Mouse (Mus musculus) neural tube, embryonic 15.5 days (tissue): ENCODE measurements at regions not wholly inside any gene's neighbourhood (a gene's known extent, or its start where the extent isn't known, plus 50 kb on each side); places are given as distances from the start of the nearest gene placed in this dataset.
"Not testable (repeated sequence)": the region's sequence is repeated elsewhere in the genome, so short reads cannot be mapped to it uniquely, and the experiment has no call there.

ENCODE experiments used
- ATAC-seq: fragments of 200-750 bp; cut with Nextera tagmentation; 2 replicates; pipeline ENCODE4 v1.8.0; 2017; ENCODE audit warnings: mild to moderate bottlenecking, moderate TSS enrichment, moderate library complexity; ENCODE audit not compliant: low FRiP score
- H3K27ac ChIP-seq: fragments of 300-500 bp; sonication (generic); replicated peaks from 2 replicates; pipeline ENCODE4 v1.5.1; 2015; ENCODE audit warnings: mild to moderate bottlenecking, inconsistent platforms
- H3K27me3 ChIP-seq: fragments of 300-500 bp; sonication (generic); replicated peaks from 2 replicates; pipeline ENCODE4 v1.6.1; 2015; ENCODE audit warnings: inconsistent platforms
- H3K36me3 ChIP-seq: fragments of 300-500 bp; sonication (generic); 2 replicates; pipeline ENCODE4 v1.6.1; 2015; ENCODE audit warnings: inconsistent platforms
- H3K4me1 ChIP-seq: fragments of 300-500 bp; sonication (generic); 2 replicates; pipeline ENCODE4 v1.6.1; 2015; ENCODE audit warnings: inconsistent platforms
- H3K4me2 ChIP-seq: fragments of 300-500 bp; sonication (generic); 2 replicates; pipeline ENCODE4 v1.6.1; 2015; ENCODE audit warnings: inconsistent platforms, mild to moderate bottlenecking, moderate library complexity
- H3K4me3 ChIP-seq: fragments of 300-500 bp; sonication (generic); replicated peaks from 2 replicates; pipeline ENCODE4 v1.5.1; 2015; ENCODE audit warnings: mild to moderate bottlenecking, inconsistent platforms
- H3K9ac ChIP-seq: fragments of 300-500 bp; sonication (generic); replicated peaks from 2 replicates; pipeline ENCODE4 v1.6.1; 2015; ENCODE audit warnings: mild to moderate bottlenecking, inconsistent platforms
- H3K9me3 ChIP-seq: fragments of 300-500 bp; sonication (generic); replicated peaks from 2 replicates; pipeline ENCODE4 v1.6.1; 2016; ENCODE audit warnings: inconsistent platforms
- WGBS: fragments of 180-500 bp; shearing (Covaris S2); methylation state at CpG from one replicate; pipeline ENCODE4 v1.1.7; 2015; ENCODE audit warnings: mixed read lengths; 5-methylcytosine and 5-hydroxymethylcytosine counted together

DNA sequence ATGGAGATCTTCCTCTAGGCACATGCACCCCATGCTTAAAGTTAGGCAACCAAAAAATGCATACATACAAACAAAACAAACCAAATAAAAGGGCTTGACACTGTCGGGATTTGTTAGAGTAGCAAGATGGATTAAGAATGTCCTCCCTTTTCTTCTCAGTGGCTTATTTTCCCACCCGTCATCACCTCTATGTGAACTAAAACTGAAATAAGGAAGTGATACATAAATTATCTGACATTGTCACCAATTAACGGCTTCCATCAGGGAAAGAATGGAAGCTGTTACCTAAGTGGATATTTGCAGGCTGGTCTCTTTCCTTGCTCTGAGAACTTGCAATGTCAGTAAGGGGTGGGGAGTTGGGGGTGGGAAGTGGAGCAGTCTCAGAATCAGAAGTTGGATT, 541.5 kb downstream of the Diaph3 start:
- 71% methylated on average over 3 of the region's 3 CpGs for WGBS
- Histone ChIP-seq H3K4me2 (no peak overlapping the region), H3K9ac (no peak overlapping the region), H3K36me3 (no peaks in the 10 kb centered on the region), H3K4me3 (no peak overlapping the region), H3K27me3 (no peaks in the 10 kb centered on the region), H3K27ac (no peak overlapping the region), H3K4me1 (no peaks in the 10 kb centered on the region), H3K9me3 (0 out of 2 replicates have a peak, but pooled peaks cover 4% of the 10 kb centered on the region)
- no peak for ATAC-seq

DNA sequence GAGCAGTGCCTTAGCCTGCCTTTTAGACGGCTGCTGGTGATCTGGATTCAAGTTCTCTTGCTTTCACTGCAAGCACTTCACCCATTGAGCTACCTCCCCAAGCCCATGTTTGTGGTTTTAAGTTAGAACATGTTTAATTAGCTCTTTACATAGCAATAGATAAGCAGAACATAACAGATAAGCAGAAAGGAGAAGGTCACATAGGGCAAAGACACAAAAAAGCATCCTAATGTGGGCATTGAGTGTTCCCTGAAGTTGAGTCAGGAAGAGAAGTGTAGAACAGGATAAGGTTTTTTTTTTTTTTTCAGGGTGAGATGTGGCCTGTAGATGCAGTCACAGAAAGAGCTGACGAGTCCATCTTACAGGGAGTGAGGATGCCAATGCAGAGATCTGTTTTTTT, 552.5 kb downstream of the Diaph3 start:
- ATAC-seq, result no peak

DNA sequence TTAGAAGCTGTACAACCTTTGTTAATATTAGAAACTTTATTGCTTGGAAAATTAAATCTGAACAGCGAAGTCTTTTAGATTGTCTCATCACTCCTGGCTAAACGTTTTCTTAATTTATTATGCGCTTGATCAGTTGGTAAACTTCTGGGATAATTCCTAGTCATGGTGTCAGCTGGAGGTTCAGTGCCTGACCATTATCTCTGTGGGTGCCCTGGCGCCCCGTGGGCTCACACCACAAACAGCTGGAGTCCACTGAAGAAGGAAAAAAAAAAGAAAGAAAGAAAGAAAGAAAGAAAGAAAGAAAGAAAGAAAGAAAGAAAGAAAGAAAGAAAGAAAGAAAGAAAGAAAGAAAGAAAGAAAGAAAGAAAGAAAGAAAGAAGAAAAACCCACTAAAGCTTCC, 555.1 kb downstream of the Diaph3 start:
- H3K36me3 ChIP-seq, H3K9me3 ChIP-seq, H3K27me3 ChIP-seq, H3K27ac ChIP-seq, ATAC-seq, H3K9ac ChIP-seq, H3K4me1 ChIP-seq, H3K4me3 ChIP-seq, H3K4me2 ChIP-seq: not testable (repeated sequence)
- 33% methylated on average over 5 of the region's 5 CpGs for WGBS

More for the DNA sequence above, 552.5 kb downstream of the Diaph3 start:
- H3K9me3 ChIP-seq, result no peaks in the 10 kb centered on the region
- WGBS, result 90% methylated on average over 2 of the region's 2 CpGs
- no peak overlapping the region for H3K4me2 ChIP-seq
- H3K9ac ChIP-seq, result no peak overlapping the region
- H3K4me1 ChIP-seq, result no peaks in the 10 kb centered on the region
- no peaks in the 10 kb centered on the region for H3K36me3 ChIP-seq
- no peak overlapping the region for H3K27ac ChIP-seq
- no peak overlapping the region for H3K4me3 ChIP-seq
- H3K27me3 ChIP-seq, result no peaks in the 10 kb centered on the region

GRCm38 (mm10) chr14:86562728-86563127, 578.3 kb downstream of the Diaph3 start:
- Histone ChIP-seq H3K4me2 (no peak overlapping the region), H3K4me1 (no peaks in the 10 kb centered on the region), H3K27ac (no peak overlapping the region), H3K9ac (no peak overlapping the region), H3K36me3 (no peaks in the 10 kb centered on the region), H3K9me3 (no peaks in the 10 kb centered on the region), H3K4me3 (no peak overlapping the region), H3K27me3 (no peaks in the 10 kb centered on the region)
- 60% methylated on average over 2 of the region's 2 CpGs for WGBS
- no peak for ATAC-seq

GRCm38 (mm10) chr14:86537992-86538391, 603.0 kb downstream of the Diaph3 start:
- ATAC-seq, result no peak; the same call in 1 of the 2 replicates
- Histone ChIP-seq H3K9ac (no peak overlapping the region), H3K36me3 (no peaks in the 10 kb centered on the region), H3K9me3 (no peaks in the 10 kb centered on the region), H3K27me3 (no peaks in the 10 kb centered on the region), H3K4me1 (no peaks in the 10 kb centered on the region), H3K4me3 (no peak overlapping the region), H3K4me2 (no peak overlapping the region), H3K27ac (no peak overlapping the region)
- 54% methylated on average over 5 of the region's 5 CpGs for WGBS

GRCm38 (mm10) chr14:86536341-86537027, 604.6 kb downstream of the Diaph3 start:
- Histone ChIP-seq H3K4me2 (no peak overlapping the region), H3K27ac (no peak overlapping the region), H3K36me3 (no peaks in the 10 kb centered on the region), H3K9ac (no peak overlapping the region), H3K27me3 (no peaks in the 10 kb centered on the region), H3K4me3 (no peak overlapping the region), H3K4me1 (no peaks in the 10 kb centered on the region), H3K9me3 (no peaks in the 10 kb centered on the region)
- peak; percentile 45; the same call in 1 of the 2 replicates for ATAC-seq
- WGBS, result 68% methylated on average over 1 of the region's 1 CpGs

- H3K9me3 ChIP-seq, result no peaks in the 10 kb centered on the region
- H3K4me1 ChIP-seq, result no peaks in the 10 kb centered on the region
- H3K4me3 ChIP-seq, result no peak overlapping the region
- H3K27ac ChIP-seq, result no peak overlapping the region
- no peaks in the 10 kb centered on the region for H3K36me3 ChIP-seq
- no peak overlapping the region for H3K9ac ChIP-seq
- ATAC-seq, result no peak
- WGBS, result 88% methylated on average over 9 of the region's 9 CpGs
- no peak overlapping the region for H3K4me2 ChIP-seq
- H3K27me3 ChIP-seq, result no peaks in the 10 kb centered on the region
Observed at GRCm38 (mm10) chr14:86510408-86510807, 630.6 kb downstream of the Diaph3 start.

GRCm38 (mm10) chr14:86509686-86510085, 631.3 kb downstream of the Diaph3 start:
- H3K9me3 ChIP-seq, result no peaks in the 10 kb centered on the region
- H3K27me3 ChIP-seq, result no peaks in the 10 kb centered on the region
- no peak for ATAC-seq
- no peak overlapping the region for H3K9ac ChIP-seq
- no peaks in the 10 kb centered on the region for H3K4me1 ChIP-seq
- no peak overlapping the region for H3K4me3 ChIP-seq
- WGBS, result 90% methylated on average over 6 of the region's 6 CpGs
- H3K4me2 ChIP-seq, result no peak overlapping the region
- H3K27ac ChIP-seq, result no peak overlapping the region
- no peaks in the 10 kb centered on the region for H3K36me3 ChIP-seq

DNA sequence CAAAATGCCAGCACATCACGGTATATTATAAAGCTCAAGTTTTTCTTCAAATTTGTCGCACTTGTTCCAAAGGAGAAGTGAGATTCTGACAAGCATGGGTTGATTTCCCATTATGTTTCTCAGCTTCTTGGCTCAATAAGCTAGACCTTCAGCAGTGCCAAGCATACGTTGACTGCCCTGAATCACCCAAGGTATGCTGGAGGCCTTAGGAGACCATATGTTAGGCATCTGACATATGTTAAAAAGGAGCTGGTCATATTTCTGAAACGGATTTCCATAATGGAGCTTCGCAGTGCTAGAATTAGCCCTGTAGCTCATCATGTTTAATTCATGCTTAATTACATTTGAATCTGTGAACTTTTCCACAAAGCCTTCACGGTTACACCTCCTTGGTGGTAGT, 634.7 kb downstream of the Diaph3 start:
- H3K4me3 ChIP-seq, result no peak overlapping the region
- no peaks in the 10 kb centered on the region for H3K9me3 ChIP-seq
- no peaks in the 10 kb centered on the region for H3K4me1 ChIP-seq
- no peaks in the 10 kb centered on the region for H3K27me3 ChIP-seq
- ATAC-seq, result no peak
- 61% methylated on average over 6 of the region's 6 CpGs for WGBS
- no peak overlapping the region for H3K27ac ChIP-seq
- no peak overlapping the region for H3K9ac ChIP-seq
- H3K4me2 ChIP-seq, result no peak overlapping the region
- no peaks in the 10 kb centered on the region for H3K36me3 ChIP-seq

DNA sequence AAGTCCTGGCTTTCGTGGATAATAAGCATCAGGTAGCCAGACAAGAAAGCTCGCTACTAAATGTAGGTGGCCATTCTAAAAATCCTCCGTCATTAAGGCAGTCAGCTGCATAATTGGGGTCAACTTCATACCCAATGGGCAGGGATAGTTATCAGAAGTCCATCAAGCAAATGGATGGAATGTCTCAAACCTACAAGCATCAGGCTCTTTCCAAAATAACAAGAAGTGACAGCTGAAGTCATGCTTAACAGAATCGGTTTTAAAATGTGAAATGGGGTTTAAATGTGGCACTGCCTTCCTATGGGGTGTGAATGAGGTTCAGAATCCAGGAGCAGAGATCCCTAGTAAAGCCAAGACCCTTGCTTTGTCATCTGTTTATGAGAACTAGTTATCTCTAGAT, 650.2 kb downstream of the Diaph3 start:
- H3K4me3 ChIP-seq, result no peak overlapping the region
- no peak for ATAC-seq
- no peaks in the 10 kb centered on the region for H3K27me3 ChIP-seq
- H3K4me2 ChIP-seq, result no peak overlapping the region
- no peaks in the 10 kb centered on the region for H3K9me3 ChIP-seq
- H3K4me1 ChIP-seq, result peaks cover 23% of the 10 kb centered on the region
- no peaks in the 10 kb centered on the region for H3K36me3 ChIP-seq
- 85% methylated on average over 4 of the region's 4 CpGs for WGBS
- H3K27ac ChIP-seq, result peak overlapping the region; percentile 69
- no peak overlapping the region for H3K9ac ChIP-seq

GRCm38 (mm10) chr14:86489872-86490631, 651.0 kb downstream of the Diaph3 start:
- no peaks in the 10 kb centered on the region for H3K9me3 ChIP-seq
- H3K9ac ChIP-seq, result no peak overlapping the region
- WGBS, result 34% methylated on average over 13 of the region's 13 CpGs
- H3K4me3 ChIP-seq, result no peak overlapping the region
- H3K27ac ChIP-seq, result peak overlapping the region; percentile 69
- peak overlapping the region; percentile 19 for H3K4me2 ChIP-seq
- no peaks in the 10 kb centered on the region for H3K36me3 ChIP-seq
- ATAC-seq, result peak; percentile 63
- H3K27me3 ChIP-seq, result no peaks in the 10 kb centered on the region
- peaks cover 23% of the 10 kb centered on the region for H3K4me1 ChIP-seq
